Mouse (Mus musculus): Measurements from ENCODE around the gene Syngr4.

DNA sequence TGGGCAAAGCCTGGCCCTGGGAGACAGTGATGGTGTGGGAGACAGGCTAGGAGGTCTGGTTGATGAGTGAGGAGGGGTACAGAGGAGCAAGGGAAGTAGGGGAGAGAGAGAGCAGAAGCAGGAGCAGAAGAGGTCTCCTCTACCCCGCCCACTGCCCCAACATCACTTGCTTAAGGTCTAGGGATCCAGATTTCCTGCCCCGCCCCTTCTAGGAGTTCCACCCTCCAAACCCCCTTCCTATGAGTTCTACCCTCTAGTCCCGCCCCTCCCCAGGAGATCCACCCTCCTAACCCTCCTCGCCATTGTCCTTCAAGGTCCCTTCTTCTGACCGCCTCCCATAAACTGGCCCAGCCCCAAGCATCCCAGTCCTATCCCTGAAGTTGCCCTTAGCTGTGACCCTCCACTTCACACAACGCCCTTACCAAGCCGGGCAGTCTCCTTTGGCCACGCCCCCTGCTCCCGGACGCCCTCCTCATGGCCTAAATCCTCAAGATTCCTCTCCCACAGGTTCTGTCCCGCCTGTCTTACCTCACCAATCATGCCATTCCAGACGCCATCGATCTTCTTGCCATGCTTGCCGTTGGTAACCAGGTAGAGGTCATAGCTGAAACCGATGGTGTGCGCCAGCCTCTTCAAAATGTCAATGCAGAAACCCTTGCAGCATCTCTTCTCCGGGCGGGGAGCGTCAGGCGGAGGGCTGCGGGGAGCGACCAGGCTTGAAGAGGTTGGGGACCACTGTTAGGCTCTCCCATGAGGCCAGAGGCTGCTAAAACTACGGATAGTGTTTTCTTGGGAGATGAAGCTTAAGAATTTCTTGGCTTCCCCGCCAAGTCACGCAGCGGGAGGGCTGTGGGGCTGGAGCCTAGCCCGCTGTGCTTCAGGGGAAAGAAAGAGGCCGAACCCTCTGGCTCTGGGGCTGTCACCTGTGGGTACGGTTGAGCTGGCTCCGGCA is 39.3 kb downstream of the Syngr4 start:
- TF ChIP-seq CTCF (IDR thresholded peaks at IDR 0.05; ENCODE audit: low read depth, low read length) = no peak
- no peak for TF ChIP-seq POLR2A (IDR thresholded peaks at IDR 0.05; ENCODE audit: insufficient read depth, low read length)
- TF ChIP-seq EP300 (IDR thresholded peaks at IDR 0.05; ENCODE audit: insufficient read depth, low read depth, low read length) = no peak

Measured in ES-Bruce4 (cell line).